Mouse (Mus musculus) ES-Bruce4 (cell line): ENCODE measurements around the gene Tsc1. TPM values are rescaled to one million over a fixed set of nuclear protein-coding genes. Genes with fewer than 3 reads are reported as not detected.

Experiments
- H3K27ac ChIP-seq: 2 replicates; pipeline ENCODE4 v1.5.1; 2012; ENCODE audit warnings: low read length, inconsistent platforms; ENCODE audit not compliant: insufficient read depth
- H3K27me3 ChIP-seq: 2 replicates; pipeline ENCODE4 v1.6.1; 2012; ENCODE audit warnings: mild to moderate bottlenecking, low read length, inconsistent platforms; ENCODE audit not compliant: control insufficient read depth, poor library complexity, insufficient read depth, severe bottlenecking
- H3K36me3 ChIP-seq: 2 replicates; pipeline ENCODE4 v1.6.1; 2012; ENCODE audit warnings: inconsistent platforms, mild to moderate bottlenecking, low read length, moderate library complexity; ENCODE audit not compliant: control insufficient read depth, poor library complexity, insufficient read depth, severe bottlenecking
- H3K4me1 ChIP-seq: one replicate; pipeline ENCODE4 v1.8.1; 2011; ENCODE audit warnings: low read length; ENCODE audit not compliant: control insufficient read depth, insufficient read depth
- H3K4me3 ChIP-seq: 2 replicates; pipeline ENCODE4 v1.5.1; 2011; ENCODE audit warnings: low read depth, mild to moderate bottlenecking, low read length
- H3K9ac ChIP-seq: 2 replicates; pipeline ENCODE4 v1.6.1; 2012; ENCODE audit warnings: low read depth, mild to moderate bottlenecking, inconsistent platforms; ENCODE audit not compliant: poor library complexity, severe bottlenecking
- H3K9me3 ChIP-seq: replicated peaks from 2 replicates; pipeline ENCODE4 v1.6.1; 2012; ENCODE audit warnings: mild to moderate bottlenecking, low read length, inconsistent platforms; ENCODE audit not compliant: control insufficient read depth, poor library complexity, insufficient read depth, severe bottlenecking
- CTCF ChIP-seq: IDR thresholded peaks from one replicate; pipeline ENCODE4 v1.8.1; 2011; ENCODE audit warnings: low read depth, low read length
- EP300 ChIP-seq: IDR thresholded peaks from 2 replicates; pipeline ENCODE4 v1.6.1; 2011; ENCODE audit warnings: low read depth, low read length; ENCODE audit not compliant: insufficient read depth
- POLR2A ChIP-seq: IDR thresholded peaks from one replicate; pipeline ENCODE4 v1.8.1; 2011; ENCODE audit warnings: low read length; ENCODE audit not compliant: insufficient read depth
- polyA plus RNA-seq: library from polyadenylated mRNA; stranded (reverse); fragments of >200 nt; gene quantifications from 2 replicates; pipeline ENCODE4 v1.2.4, GENCODE M21; 2011; ENCODE audit warnings: low read depth; ENCODE audit not compliant: missing spikeins, insufficient read depth, insufficient read length

Tsc1 gene
- polyA plus RNA-seq, 1 experiment: 32.5 TPM

DNA sequence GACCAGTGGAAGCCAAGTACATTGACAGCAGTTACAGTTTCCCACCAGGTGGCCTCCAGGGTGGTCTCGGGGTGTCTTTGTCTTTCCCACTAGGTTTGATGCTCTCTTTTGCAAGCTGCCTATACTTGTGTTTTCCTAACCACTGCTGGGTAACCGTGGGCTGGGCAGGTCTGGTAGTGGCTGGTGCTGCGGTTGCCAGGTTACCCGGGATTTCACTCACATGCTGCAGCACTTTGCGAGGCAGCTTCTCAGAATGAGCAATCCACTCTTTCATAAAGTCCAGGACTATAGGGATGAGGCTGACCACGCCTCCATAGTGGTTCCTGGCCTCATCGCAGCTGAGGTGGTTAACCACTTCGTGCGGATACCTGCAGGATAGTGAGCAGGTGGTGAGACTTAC is 51.7 kb downstream of the Tsc1 start:
- no peaks in the 10 kb centered on the region for H3K4me1 ChIP-seq
- no peak overlapping the region for H3K9ac ChIP-seq
- no peaks in the 10 kb centered on the region for H3K36me3 ChIP-seq
- TF ChIP-seq EP300: no peak
- no peak for TF ChIP-seq POLR2A
- TF ChIP-seq CTCF: no peak
- no peaks in the 10 kb centered on the region for H3K9me3 ChIP-seq
- no peaks in the 10 kb centered on the region for H3K27me3 ChIP-seq
- no peak overlapping the region for H3K4me3 ChIP-seq
- H3K27ac ChIP-seq: no peak overlapping the region

GRCm38 (mm10) chr2:28698566-28698965 is 57.5 kb downstream of the Tsc1 start:
- H3K9ac ChIP-seq: no peak overlapping the region
- no peaks in the 10 kb centered on the region for H3K4me1 ChIP-seq
- TF ChIP-seq CTCF (no peak), EP300 (no peak), POLR2A (no peak)
- H3K36me3 ChIP-seq: no peaks in the 10 kb centered on the region
- no peak overlapping the region for H3K27ac ChIP-seq
- H3K4me3 ChIP-seq: no peak overlapping the region
- H3K27me3 ChIP-seq: no peaks in the 10 kb centered on the region
- no peaks in the 10 kb centered on the region for H3K9me3 ChIP-seq

GRCm38 (mm10) chr2:28699361-28700335 is 58.6 kb downstream of the Tsc1 start, which contains the start of the genes Spaca9 and Ak8:
Gene Spaca9, minus strand, starts transcription at chr2:28699727.
Gene Ak8, plus strand, starts transcription at chr2:28700164.
- H3K27ac ChIP-seq: no peak within 1 kb of the TSS
- H3K9me3 ChIP-seq: no peaks in the 10 kb centered on the region
- TF ChIP-seq POLR2A (no peak), CTCF (no peak), EP300 (no peak)
- no peaks in the 10 kb centered on the region for H3K4me1 ChIP-seq
- peak within 1 kb of the TSS; percentile 38 for H3K9ac ChIP-seq
- no peaks in the 10 kb centered on the region for H3K36me3 ChIP-seq
- H3K4me3 ChIP-seq: peak within 1 kb of the TSS; percentile 96
- H3K27me3 ChIP-seq: no peaks in the 10 kb centered on the region

DNA sequence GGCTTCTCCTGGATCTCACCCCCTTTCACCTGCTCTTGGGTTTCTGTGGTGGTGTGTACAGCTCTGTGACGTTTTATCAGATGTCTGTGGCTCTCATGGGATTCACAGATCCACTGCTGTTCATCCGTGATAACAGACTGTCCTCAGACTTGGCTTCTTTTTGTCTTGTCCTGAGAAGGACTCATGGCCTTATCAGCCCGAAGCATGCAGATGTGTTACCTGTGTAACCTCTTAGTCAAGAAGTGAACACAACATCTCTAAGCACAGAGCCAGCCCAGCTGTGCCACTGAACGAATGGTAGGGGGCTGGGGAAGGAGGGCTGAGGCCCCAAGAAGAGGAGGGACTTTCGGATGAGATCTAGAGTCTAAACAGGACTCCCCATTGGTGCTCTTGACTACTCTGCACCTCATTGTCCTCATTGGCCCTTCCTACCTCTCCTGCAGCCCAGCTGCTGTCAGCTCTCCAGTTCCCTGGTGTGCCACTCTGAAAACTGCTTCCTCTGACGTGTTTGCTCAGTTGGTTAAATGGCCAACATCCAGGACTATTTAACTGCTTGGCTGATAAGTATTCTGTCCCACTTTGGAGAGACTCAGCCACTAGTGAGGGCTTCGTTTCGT is 60.7 kb downstream of the Tsc1 start:
- Histone ChIP-seq H3K36me3 (no peaks in the 10 kb centered on the region), H3K4me3 (no peak overlapping the region), H3K27ac (no peak overlapping the region), H3K4me1 (no peaks in the 10 kb centered on the region), H3K27me3 (no peaks in the 10 kb centered on the region), H3K9me3 (no peaks in the 10 kb centered on the region), H3K9ac (no peak overlapping the region)
- TF ChIP-seq POLR2A (no peak), EP300 (no peak), CTCF (no peak)

DNA sequence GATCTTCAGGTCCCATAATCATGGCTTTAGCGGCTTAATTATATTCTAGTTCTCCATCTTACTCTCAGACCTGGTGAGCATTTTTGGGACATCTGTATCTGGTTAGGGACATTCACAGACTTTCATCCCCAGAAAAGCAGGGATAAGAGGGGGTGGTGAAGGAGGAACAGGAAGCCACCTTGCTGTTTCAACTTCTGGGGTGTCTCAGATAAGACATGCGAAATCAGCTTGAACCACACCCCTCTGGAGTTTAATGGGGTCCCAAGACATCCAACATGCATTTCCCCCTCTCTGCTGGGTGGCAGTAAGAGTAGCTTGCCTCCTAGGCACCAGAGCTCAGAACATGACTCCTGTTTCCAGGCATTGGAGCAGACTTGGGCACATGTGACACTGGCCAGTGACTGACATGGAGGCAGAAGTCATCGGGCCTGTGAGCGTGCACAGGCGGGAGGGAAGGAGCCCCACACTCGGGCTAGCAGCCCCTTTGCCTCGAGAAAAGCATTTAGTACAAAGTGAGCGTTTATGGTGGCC is 65.1 kb downstream of the Tsc1 start:
- TF ChIP-seq POLR2A: no peak
- TF ChIP-seq CTCF: no peak
- no peaks in the 10 kb centered on the region for H3K9me3 ChIP-seq
- no peak overlapping the region for H3K27ac ChIP-seq
- no peaks in the 10 kb centered on the region for H3K4me1 ChIP-seq
- no peaks in the 10 kb centered on the region for H3K27me3 ChIP-seq
- no peak overlapping the region for H3K9ac ChIP-seq
- H3K4me3 ChIP-seq: no peak overlapping the region
- no peaks in the 10 kb centered on the region for H3K36me3 ChIP-seq

- H3K4me3 ChIP-seq: no peak overlapping the region
- no peak overlapping the region for H3K9ac ChIP-seq
- H3K4me1 ChIP-seq: no peaks in the 10 kb centered on the region
- no peaks in the 10 kb centered on the region for H3K36me3 ChIP-seq
- H3K9me3 ChIP-seq: no peaks in the 10 kb centered on the region
- H3K27me3 ChIP-seq: no peaks in the 10 kb centered on the region
- TF ChIP-seq POLR2A (no peak), CTCF (no peak), EP300 (no peak)
- no peak overlapping the region for H3K27ac ChIP-seq
These were observed 65.8 kb downstream of the Tsc1 start for GRCm38 (mm10) chr2:28706787-28707186.
